In genomic region chr5:122235196-122235836, GRCm38 (mm10) we compare ENCODE assay signal across 10 mouse cellular contexts. TPM values are rescaled to one million over a fixed set of nuclear protein-coding genes. Genes with fewer than 3 reads are reported as not detected.
DNase-seq lines count a peak whose midpoint lies in the region; ATAC-seq and TF ChIP-seq lines count a peak whose summit lies in the region.
"Had no signal": no experiment of that assay in that cellular context is flagged by ENCODE, and none has a peak within 500 bp of the region (broad histone marks: within the 10 kb centered on the region; RNA-seq: fewer than 3 reads in every experiment).

No protein-coding gene starts in this region.

- WGBS in heart, embryonic 10.5 days = 71% methylated on average over 9 of the region's 9 CpGs
- WGBS in midbrain, postnatal 0 days = 62% methylated on average over 9 of the region's 9 CpGs
- WGBS in midbrain, embryonic 16.5 days = 65% methylated on average over 9 of the region's 9 CpGs
- WGBS in limb, embryonic 10.5 days = 69% methylated on average over 9 of the region's 9 CpGs

- H3K9me3 ChIP-seq in heart, embryonic 10.5 days = no peaks in the 10 kb centered on the region
- H3K9me3 ChIP-seq in midbrain, postnatal 0 days (ENCODE audit: low read length) = no peaks in the 10 kb centered on the region
- no peaks in the 10 kb centered on the region for H3K9me3 ChIP-seq in midbrain, embryonic 16.5 days (replicated peaks; ENCODE audit: control insufficient read depth, low read length, poor library complexity, severe bottlenecking)
- H3K9me3 ChIP-seq in limb, embryonic 10.5 days (replicated peaks) = no peaks in the 10 kb centered on the region
- H3K9me3 ChIP-seq: liver, embryonic 13.5 days had no signal

- no peak for ATAC-seq in midbrain, postnatal 0 days (ENCODE audit: low FRiP score)
- ATAC-seq in midbrain, embryonic 16.5 days = no peak

- H3K4me2 ChIP-seq in midbrain, postnatal 0 days (ENCODE audit: low read depth, low read length, poor library complexity, severe bottlenecking) = no peak overlapping the region
- no peak overlapping the region for H3K4me2 ChIP-seq in midbrain, embryonic 16.5 days (ENCODE audit: low read length)
- H3K4me2 ChIP-seq: liver, embryonic 13.5 days had no signal

- H3K27me3 ChIP-seq in heart, embryonic 10.5 days (ENCODE audit: insufficient read depth, poor library complexity, severe bottlenecking) = no peaks in the 10 kb centered on the region
- H3K27me3 ChIP-seq in midbrain, postnatal 0 days (ENCODE audit: insufficient read depth, low read length) = no peaks in the 10 kb centered on the region
- no peaks in the 10 kb centered on the region for H3K27me3 ChIP-seq in midbrain, embryonic 16.5 days (ENCODE audit: control insufficient read depth, insufficient read depth, low read depth, low read length)
- no peaks in the 10 kb centered on the region for H3K27me3 ChIP-seq in limb, embryonic 10.5 days (ENCODE audit: low read depth, poor library complexity, severe bottlenecking)
- H3K27me3 ChIP-seq: liver, embryonic 13.5 days had no signal

- peak; percentile 17; the same call in 1 of the 2 replicates for TF ChIP-seq CTCF in midbrain, postnatal 0 days (IDR thresholded peaks at IDR 0.05)

- H3K27ac ChIP-seq in heart, embryonic 10.5 days = 0 out of 2 replicates have a peak overlapping the region, but pooled peaks have one; percentile 2
- no peak overlapping the region for H3K27ac ChIP-seq in midbrain, postnatal 0 days (ENCODE audit: low read depth, low read length)
- H3K27ac ChIP-seq in midbrain, embryonic 16.5 days (ENCODE audit: low read length) = no peak overlapping the region
- peak overlapping the region; percentile 50; the same call in 1 of the 2 replicates for H3K27ac ChIP-seq in limb, embryonic 10.5 days
- H3K27ac ChIP-seq: liver, embryonic 13.5 days had no signal

- H3K4me3 ChIP-seq in heart, embryonic 10.5 days = no peak overlapping the region
- H3K4me3 ChIP-seq in midbrain, postnatal 0 days (ENCODE audit: low read depth, low read length) = no peak overlapping the region
- H3K4me3 ChIP-seq in midbrain, embryonic 16.5 days (ENCODE audit: low read depth, low read length) = no peak overlapping the region
- no peak overlapping the region for H3K4me3 ChIP-seq in limb, embryonic 10.5 days
- H3K4me3 ChIP-seq: erythroblast, embryonic 14.5 days; liver, embryonic 13.5 days had no signal

- peaks cover 36% of the 10 kb centered on the region for H3K4me1 ChIP-seq in heart, embryonic 10.5 days
- 0 out of 2 replicates have a peak, but pooled peaks cover 3% of the 10 kb centered on the region for H3K4me1 ChIP-seq in midbrain, postnatal 0 days (ENCODE audit: insufficient read depth, low read length)
- no peaks in the 10 kb centered on the region for H3K4me1 ChIP-seq in midbrain, embryonic 16.5 days (ENCODE audit: control insufficient read depth, insufficient read depth, low read length)
- peaks cover 34% of the 10 kb centered on the region for H3K4me1 ChIP-seq in limb, embryonic 10.5 days

- H3K9ac ChIP-seq in midbrain, postnatal 0 days (replicated peaks; ENCODE audit: low read length, poor library complexity, severe bottlenecking) = no peak overlapping the region
- no peak overlapping the region for H3K9ac ChIP-seq in midbrain, embryonic 16.5 days (ENCODE audit: low read depth, low read length)
- H3K9ac ChIP-seq: liver, embryonic 13.5 days had no signal

- peaks cover 12% of the 10 kb centered on the region; the same call in 1 of the 2 replicates for H3K36me3 ChIP-seq in heart, embryonic 10.5 days
- no peaks in the 10 kb centered on the region for H3K36me3 ChIP-seq in midbrain, postnatal 0 days (ENCODE audit: insufficient read depth, low read length)
- no peaks in the 10 kb centered on the region for H3K36me3 ChIP-seq in midbrain, embryonic 16.5 days (ENCODE audit: control insufficient read depth, insufficient read depth, low read length)
- peaks cover 28% of the 10 kb centered on the region for H3K36me3 ChIP-seq in limb, embryonic 10.5 days
- H3K36me3 ChIP-seq: liver, embryonic 13.5 days had no signal

- DNase-seq in heart, embryonic 10.5 days (ENCODE audit: low spot score) = no peak
- no peak for DNase-seq in heart, adult 9 months (ENCODE audit: low spot score in 2 of 2)
- DNase-seq in midbrain, postnatal 0 days (ENCODE audit: low spot score) = no peak
- no peak for DNase-seq in limb, embryonic 10.5 days (ENCODE audit: low spot score)
- DNase-seq in thymus, postnatal 36 days = peak; percentile 72 to 80
- DNase-seq in cerebellum, adult 11-12 months = no peak
- no peak for DNase-seq in testis, postnatal 14 days (ENCODE audit: low spot score)
- DNase-seq: liver, embryonic 13.5 days had no signal

RNA-seq across cellular contexts. Expression of gene Hvcn1, which starts 28.7 kb away (rescaled TPM):
- 2.7 and 6.7 TPM in 2 replicates for polyA plus RNA-seq in heart, embryonic 10.5 days (2016; fragmentation: Nextera tagmentation; extraction: Ambion mirVana)
- total RNA-seq in midbrain, postnatal 0 days (2014; rRNA removed) = 2.0 and 2.2 TPM in 2 replicates
- 1.3 and 1.6 TPM in 2 replicates for polyA plus RNA-seq in midbrain, postnatal 0 days (2015; fragmentation: Nextera tagmentation; extraction: Ambion mirVana)
- 1.7 and 1.8 TPM in 2 replicates for polyA plus RNA-seq in midbrain, embryonic 16.5 days (2015; fragmentation: Nextera tagmentation; extraction: Ambion mirVana)
- 9.6 and 11.8 TPM in 2 replicates for polyA plus RNA-seq in limb, embryonic 10.5 days (2016; fragmentation: Nextera tagmentation; extraction: Ambion mirVana)

RNA-seq across cellular contexts. Expression of gene Tctn1, which starts 28.9 kb away (rescaled TPM):
- polyA plus RNA-seq in heart, embryonic 10.5 days (2016; fragmentation: Nextera tagmentation; extraction: Ambion mirVana) = 2.4 and 3.1 TPM in 2 replicates
- total RNA-seq in midbrain, postnatal 0 days (2014; rRNA removed) = 30.0 and 37.5 TPM in 2 replicates
- polyA plus RNA-seq in midbrain, postnatal 0 days (2015; fragmentation: Nextera tagmentation; extraction: Ambion mirVana) = 5.8 and 6.2 TPM in 2 replicates
- 5.4 and 7.3 TPM in 2 replicates for polyA plus RNA-seq in midbrain, embryonic 16.5 days (2015; fragmentation: Nextera tagmentation; extraction: Ambion mirVana)
- polyA plus RNA-seq in limb, embryonic 10.5 days (2016; fragmentation: Nextera tagmentation; extraction: Ambion mirVana) = 4.4 and 4.9 TPM in 2 replicates

RNA-seq across cellular contexts. Expression of gene Pptc7, which starts 48.8 kb away (rescaled TPM):
- 9.1 and 9.9 TPM in 2 replicates for polyA plus RNA-seq in heart, embryonic 10.5 days (2016; fragmentation: Nextera tagmentation; extraction: Ambion mirVana)
- total RNA-seq in midbrain, postnatal 0 days (2014; rRNA removed) = 19.3 and 22.7 TPM in 2 replicates
- 5.6 and 6.7 TPM in 2 replicates for polyA plus RNA-seq in midbrain, postnatal 0 days (2015; fragmentation: Nextera tagmentation; extraction: Ambion mirVana)
- polyA plus RNA-seq in midbrain, embryonic 16.5 days (2015; fragmentation: Nextera tagmentation; extraction: Ambion mirVana) = 7.1 and 7.6 TPM in 2 replicates
- polyA plus RNA-seq in limb, embryonic 10.5 days (2016; fragmentation: Nextera tagmentation; extraction: Ambion mirVana) = 8.2 and 9.7 TPM in 2 replicates

Comparison
In these comparisons a context has a peak if more than half of its experiments do, and no peak if none do; other contexts are left out.
1. DNase-seq: peak in thymus, postnatal 36 days (2 of 2); none in heart, embryonic 10.5 days (single experiment), heart, adult 9 months (0 of 2), midbrain, postnatal 0 days (single experiment), limb, embryonic 10.5 days (single experiment), cerebellum, adult 11-12 months (single experiment) and testis, postnatal 14 days (single experiment).
2. H3K27ac ChIP-seq: peak in heart, embryonic 10.5 days (single experiment) and limb, embryonic 10.5 days (single experiment); none in midbrain, postnatal 0 days (single experiment) and midbrain, embryonic 16.5 days (single experiment).